Mouse (Mus musculus) lung, postnatal 14 days (tissue): ENCODE measurements around the gene Arf6.
"Not testable (repeated sequence)": the region's sequence is repeated elsewhere in the genome, so short reads cannot be mapped to it uniquely, and the experiment has no call there.

Experiments
- DNase-seq: peaks from one replicate; pipeline ENCODE4 v3.0.0; 2021

Gene Arf6

DNA sequence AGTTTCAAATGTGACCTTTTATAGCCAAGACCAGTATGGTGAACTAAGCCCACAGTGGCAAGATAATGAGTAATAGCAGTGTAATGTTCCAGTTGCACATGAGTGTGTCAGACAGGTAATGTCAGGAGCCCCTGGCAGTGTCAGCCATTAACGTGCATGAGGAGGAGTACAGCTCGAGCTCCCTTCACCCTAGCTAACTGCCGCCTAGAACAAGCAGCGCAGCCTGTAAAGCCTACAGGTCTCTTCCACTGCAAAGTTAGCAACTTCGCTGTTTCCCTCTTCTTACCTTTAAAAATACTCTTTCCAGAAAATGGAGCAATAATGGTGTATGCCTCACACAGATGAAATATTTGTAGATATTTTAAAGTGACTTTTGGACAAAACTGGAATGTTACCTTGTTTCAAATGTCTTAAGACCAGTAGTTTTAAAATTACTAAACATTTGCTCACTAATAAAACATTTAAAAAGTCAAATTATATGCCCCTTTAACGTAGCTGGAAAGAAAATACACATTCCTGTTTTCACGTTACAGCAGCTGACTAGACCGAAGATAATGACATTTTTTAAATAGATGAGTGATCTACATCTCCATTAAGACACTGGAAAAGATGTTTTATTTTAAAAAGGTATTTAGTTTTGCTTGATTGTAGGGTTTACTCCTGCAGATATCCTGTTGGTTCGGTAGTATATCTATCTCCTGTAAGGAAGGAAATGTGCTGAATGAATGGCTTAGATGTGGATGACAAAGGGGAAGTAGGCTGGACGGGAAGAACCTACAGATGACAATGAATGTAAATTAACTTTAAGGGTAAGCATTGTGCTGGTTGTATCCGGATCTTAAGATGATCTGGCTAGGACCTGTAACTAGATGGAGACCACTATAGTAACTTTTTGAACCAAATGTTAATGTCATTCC lies 2.2 kb downstream of the Arf6 start:
- no peak for DNase-seq

DNA sequence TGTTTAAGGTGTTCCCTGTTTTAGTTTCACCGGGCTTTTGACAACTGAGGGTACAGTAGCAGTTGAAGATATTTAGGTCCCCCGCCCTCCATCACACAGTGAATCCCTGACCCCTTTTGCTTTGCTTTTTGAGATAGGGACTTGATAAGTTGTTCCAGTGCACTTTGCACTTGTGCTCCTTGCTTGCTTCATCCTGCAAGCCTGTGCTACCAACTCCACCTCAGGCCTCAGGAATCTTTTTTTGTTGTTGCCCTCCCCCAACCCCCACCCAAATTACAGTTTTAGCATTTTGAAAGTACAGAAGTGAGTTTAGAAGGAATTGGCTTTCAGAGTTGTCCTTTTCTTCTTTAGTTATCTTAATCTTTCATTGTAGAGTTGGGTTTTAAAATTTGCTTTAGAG lies 4.2 kb downstream of the Arf6 start:
- no peak for DNase-seq

DNA sequence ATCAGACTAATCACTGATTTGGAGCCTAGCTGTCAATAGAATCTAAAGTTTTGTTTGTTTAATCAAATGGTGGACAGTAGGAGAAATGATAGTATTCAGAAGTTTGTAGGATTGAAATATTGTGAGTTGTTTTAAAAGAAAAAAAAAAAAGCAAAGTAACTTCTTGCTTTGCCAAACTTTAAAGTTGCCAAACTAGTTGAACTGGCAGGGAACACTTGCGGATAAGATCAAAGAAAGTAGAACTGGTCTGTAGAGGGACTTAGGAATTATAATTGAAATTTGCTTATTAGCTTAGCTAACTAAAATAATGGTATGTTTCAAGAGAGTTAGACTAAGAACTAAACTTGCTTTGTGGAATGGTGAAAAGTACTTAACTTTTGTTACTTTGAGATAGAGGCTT lies 5.2 kb downstream of the Arf6 start:
- no peak for DNase-seq

DNA sequence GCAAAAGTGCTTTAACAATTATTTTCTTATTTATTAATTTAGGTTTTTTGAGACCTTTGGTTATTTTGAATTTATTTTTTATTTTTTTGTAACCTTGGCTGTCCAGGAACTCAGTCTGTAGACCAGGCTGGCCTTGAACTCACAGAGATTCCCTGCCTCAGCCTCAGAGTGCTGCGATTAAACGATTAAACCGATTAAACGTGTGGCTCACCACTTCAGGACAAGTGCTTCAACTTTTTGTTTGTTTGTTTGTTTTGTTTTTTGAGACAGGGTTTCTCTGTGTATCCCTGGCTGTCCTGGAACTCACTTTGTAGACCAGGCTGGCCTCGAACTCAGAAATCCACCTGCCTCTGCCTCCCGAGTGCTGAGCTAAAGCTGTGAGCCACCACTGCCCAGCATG lies 5.7 kb downstream of the Arf6 start:
- not testable (repeated sequence) for DNase-seq

- DNase-seq = no peak
These were observed 6.9 kb downstream of the Arf6 start for GRCm38 (mm10) chr12:69378558-69379454.

- no peak for DNase-seq
These were observed 10.9 kb downstream of the Arf6 start for GRCm38 (mm10) chr12:69382880-69383279.

GRCm38 (mm10) chr12:69384606-69385005 lies 12.7 kb downstream of the Arf6 start:
- no peak for DNase-seq

DNA sequence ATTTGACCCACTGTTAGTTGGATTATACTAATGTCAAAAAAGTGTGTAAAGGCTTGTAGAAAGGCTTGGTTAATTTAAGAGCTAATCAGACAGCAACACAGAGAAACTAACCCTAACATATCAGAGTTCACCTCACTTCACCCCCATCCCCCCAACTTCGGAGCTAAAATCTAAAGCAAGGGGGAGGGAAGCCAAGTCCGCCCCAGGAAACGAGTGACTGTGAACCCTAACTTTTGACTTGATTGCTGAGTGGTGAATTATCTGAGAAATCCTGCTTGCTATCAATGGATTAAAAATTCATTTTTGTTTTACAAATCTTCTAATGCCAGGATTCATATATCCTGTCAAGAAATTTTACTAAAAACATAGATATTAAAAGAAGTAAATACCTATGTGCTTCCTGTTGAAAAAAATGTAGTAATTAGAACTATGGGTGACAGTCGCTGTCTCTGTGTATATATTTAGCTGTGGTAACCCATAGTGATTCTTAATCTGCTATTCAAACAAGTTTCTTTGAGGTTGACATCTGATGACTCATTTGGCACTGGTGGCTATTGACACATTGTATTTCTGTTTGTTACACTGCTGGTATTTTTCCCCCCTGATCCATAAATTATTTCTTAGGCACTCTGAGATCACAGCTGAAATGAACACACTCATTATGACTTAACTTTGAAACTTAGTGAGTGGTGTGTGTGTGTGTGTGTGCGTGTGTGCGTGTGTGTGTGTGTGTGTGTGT lies 13.8 kb downstream of the Arf6 start:
- DNase-seq = no peak

GRCm38 (mm10) chr12:69386281-69386732 lies 14.4 kb downstream of the Arf6 start:
- DNase-seq = not testable (repeated sequence)

DNA sequence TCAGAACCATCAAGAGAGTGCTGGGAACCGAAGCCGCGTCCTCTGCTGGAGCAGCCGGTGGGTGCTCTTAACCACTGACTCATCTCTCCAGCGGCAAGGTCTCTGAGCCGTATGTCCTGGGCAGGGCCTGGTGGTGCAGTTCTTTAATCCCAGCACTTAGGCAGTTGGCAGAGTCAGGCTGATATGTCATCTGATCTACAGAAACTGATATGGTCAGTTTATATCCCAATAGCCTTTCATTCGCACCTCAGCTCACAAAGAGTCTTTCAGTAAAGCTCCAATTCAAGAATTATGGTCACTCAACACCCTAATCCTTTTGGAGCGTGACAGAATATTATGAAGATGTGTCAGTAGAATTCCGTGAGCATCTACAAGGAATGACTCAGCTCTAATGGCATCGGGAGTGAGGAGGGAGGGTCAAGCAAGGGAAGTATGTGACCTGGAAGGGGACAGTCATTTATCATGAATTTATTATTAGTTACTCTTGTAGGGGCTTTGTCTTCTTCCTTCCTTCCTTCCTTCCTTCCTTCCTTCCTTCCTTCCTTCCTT lies 16.4 kb downstream of the Arf6 start:
- no peak for DNase-seq

GRCm38 (mm10) chr12:69389273-69389938 lies 17.5 kb downstream of the Arf6 start:
- DNase-seq = no peak

GRCm38 (mm10) chr12:69390000-69390698 lies 18.2 kb downstream of the Arf6 start:
- DNase-seq = no peak

- DNase-seq = no peak
These were observed 21.1 kb downstream of the Arf6 start for GRCm38 (mm10) chr12:69393076-69393475.

- DNase-seq = no peak
These were observed 22.5 kb downstream of the Arf6 start for GRCm38 (mm10) chr12:69394456-69394855.

DNA sequence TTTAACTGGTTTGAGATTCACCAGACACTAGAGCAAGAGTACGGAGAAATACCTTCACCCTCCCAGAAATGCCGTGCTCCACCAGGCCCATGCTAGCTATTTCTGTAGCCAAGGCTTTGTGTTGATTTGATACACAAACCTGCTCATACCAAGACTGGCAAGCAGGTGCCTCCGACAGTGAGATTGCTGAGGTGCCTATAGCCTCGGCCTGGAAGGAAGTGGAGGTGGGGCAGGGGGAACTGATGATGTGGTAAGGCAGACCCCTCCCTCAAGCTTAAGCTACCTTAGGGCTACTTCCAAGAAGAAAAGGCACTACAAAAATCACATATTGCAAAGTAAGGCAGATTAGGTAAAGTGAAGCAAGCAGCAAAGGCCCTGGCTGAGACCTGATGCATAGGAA lies 28.4 kb downstream of the Arf6 start:
- no peak for DNase-seq

DNA sequence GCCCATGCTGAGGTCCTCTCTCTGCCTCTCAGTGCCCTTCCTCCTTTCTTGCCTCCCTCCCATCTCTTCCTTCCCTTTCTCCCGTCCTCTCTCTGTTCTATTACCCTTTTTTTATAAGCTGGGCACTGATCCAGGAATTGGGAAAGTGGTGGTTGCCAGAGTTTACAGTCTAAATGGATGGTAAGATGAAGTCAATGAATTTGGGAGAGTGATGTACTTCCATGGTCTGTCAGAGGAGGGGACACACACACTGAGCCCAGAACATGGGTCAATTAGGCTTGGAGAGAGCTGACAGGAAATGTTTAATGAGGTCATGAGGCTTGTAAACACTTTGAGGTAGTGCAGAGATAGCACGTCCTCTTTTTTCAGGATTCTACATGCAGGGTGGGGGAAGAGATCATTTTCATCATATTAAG lies 28.9 kb downstream of the Arf6 start:
- no peak for DNase-seq

- DNase-seq = no peak
These were observed 30.1 kb downstream of the Arf6 start for GRCm38 (mm10) chr12:69402100-69402499.

DNA sequence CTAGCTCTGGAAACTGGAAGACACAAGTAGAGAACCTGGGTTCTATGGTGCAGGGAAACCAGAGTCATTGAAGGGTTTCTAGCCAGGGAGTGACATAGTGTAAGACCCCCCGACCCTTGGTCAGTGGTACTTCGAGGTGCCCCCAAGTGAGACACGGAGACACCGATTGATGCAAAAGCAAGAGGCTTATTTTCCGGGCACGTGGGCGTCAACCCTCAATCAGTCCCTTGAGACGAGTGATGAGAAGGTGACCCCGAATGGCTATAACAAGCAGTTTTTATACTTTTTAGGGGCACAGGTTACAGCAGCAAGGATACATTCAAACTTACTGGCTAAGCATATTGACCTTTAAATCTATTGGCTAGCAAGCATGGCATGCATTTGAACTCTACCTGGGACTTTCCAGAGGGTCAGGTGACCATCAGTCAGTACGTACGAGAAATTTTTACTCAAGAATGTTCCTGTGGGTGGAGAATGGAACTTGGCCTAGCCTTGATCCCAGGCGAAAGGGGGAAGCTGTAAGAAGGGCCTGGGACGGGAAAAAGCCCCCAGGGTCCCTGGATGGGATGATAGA lies 30.7 kb downstream of the Arf6 start:
- no peak for DNase-seq

DNA sequence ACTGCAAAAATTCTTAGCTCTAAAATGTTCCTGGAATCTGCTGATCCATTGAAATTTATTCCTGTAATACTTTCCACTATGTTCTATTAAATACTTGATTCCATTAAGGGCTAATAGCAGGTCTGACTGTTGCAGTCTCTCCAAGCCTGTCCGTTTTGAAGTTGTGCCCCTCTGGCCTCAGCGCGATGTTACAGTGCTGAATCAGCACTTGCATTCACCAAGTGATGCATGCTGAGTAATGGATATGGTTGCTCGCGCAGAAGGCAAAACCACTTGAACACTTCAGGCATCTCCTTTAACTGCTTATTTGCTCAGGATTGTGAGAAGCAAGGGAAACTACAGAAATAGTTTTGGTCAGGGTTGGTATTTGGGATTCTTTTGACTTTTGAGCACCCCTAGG lies 38.8 kb downstream of the Arf6 start:
- no peak for DNase-seq

GRCm38 (mm10) chr12:69411936-69412335 lies 40.0 kb downstream of the Arf6 start:
- DNase-seq = no peak

GRCm38 (mm10) chr12:69413303-69413702 lies 41.4 kb downstream of the Arf6 start:
- no peak for DNase-seq
